Mouse (Mus musculus) adrenal gland, postnatal 14 days (tissue): Measurements from ENCODE around the gene Plcl1. TPM values are rescaled to one million over a fixed set of nuclear protein-coding genes. Genes with fewer than 3 reads are reported as not detected.

ENCODE experiments used
- DNase-seq: peaks from one replicate; pipeline ENCODE4 v3.0.0; 2021; ENCODE audit warnings: mixed read lengths
- total RNA-seq: library from RNA; stranded (reverse); gene quantifications from 2 replicates; pipeline ENCODE4 v1.2.3, GENCODE M21; 2021

Gene Plcl1
- total RNA-seq, 1 experiment from 2014 or later = 5.3 TPM

DNA sequence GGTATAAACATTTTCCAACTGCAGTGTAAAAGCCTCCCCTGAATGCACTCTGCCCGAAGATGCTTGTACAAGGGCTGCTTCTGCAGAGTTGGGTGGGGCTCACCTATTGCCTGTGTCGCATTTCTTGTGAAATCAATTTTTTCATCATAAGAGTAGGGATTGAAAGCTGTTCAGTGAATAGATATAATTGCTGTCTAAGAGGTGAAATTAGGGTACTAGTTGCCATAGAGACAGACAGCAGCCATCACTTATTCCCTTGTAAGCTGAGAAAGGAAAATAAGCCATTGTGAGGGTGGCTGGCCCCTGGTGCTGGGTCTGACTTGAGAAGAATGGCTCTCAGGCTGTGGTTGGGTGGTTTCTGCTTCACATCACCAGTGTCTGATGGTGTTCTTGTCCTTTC lies 299.0 kb downstream of the Plcl1 start:
- no peak for DNase-seq

GRCm38 (mm10) chr1:55705173-55705572 lies 299.5 kb downstream of the Plcl1 start:
- DNase-seq = no peak

DNA sequence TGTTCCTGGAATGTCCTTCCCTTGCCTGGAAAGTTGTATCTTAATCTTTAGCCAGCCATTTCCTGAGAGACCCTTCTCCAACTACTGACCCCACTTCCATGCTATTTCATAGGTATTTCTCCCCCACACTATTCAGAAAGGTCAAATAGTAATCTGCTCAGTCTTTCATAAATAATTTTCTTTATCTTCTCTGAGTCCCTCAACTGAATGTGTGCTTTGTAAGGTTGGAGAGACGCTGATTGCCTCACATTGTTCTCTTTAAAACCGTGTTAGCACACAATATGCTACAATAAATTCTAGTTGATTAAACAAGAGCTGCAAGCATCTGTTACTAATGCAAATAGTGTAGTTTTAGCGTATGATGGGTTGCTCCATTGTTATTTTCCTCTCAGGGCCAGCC lies 300.0 kb downstream of the Plcl1 start:
- DNase-seq = no peak

- no peak for DNase-seq
Measured at GRCm38 (mm10) chr1:55706933-55707332, 301.2 kb downstream of the Plcl1 start.

- DNase-seq = no peak
Measured at GRCm38 (mm10) chr1:55717283-55717803, 311.6 kb downstream of the Plcl1 start.

DNA sequence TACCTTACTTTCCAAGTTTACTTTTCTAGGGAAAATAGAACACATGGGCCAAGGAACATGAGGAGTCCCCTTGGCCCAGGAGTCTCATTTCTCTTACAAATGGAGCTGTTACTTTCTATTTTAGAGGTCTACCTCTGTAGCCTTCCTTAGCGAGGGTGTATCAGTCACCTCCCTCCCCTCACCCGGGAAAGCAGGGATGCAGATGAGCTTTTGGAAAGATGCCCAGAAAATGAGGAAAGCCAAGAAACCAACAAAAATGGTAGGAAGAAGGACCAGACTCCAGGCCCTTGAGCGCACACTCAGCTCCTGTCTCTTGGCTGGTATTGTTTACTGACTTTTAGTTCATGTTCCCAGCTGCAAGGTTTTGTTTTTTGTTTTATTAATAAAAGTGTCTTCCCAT lies 319.7 kb downstream of the Plcl1 start:
- DNase-seq = no peak

- no peak for DNase-seq
Measured at GRCm38 (mm10) chr1:55729332-55729731, 323.6 kb downstream of the Plcl1 start.

GRCm38 (mm10) chr1:55732951-55733350 lies 327.2 kb downstream of the Plcl1 start:
- peak; percentile 29 for DNase-seq

- peak; percentile 94 for DNase-seq
Measured at GRCm38 (mm10) chr1:55736054-55736740, 330.5 kb downstream of the Plcl1 start.

DNA sequence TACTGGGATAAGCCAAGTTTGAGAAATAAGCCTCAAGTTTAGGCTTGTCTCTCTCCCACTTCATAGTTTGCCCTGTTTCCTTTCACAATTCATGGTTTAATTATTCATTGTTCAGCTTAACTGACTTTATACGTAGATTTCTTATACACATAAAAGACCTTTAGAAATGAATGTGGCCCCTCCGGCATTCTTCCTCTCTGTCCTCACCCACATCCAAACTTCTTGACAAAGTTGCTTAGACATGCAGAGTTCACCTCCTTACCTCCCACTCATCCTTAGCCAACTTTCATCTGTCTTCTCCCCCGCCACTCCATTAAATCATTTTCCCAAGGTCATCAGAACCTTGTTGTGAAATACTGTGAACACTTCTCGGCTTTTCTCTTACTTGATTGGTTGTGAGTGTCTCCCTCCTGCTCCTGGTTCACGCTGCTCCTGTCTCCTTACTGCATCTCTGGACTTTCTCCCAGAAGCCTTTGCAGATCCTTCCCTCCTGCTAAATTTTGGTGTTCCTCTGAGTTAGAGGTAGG lies 331.1 kb downstream of the Plcl1 start:
- no peak for DNase-seq

GRCm38 (mm10) chr1:55738746-55739365 lies 333.1 kb downstream of the Plcl1 start:
- peak; percentile 15 for DNase-seq

DNA sequence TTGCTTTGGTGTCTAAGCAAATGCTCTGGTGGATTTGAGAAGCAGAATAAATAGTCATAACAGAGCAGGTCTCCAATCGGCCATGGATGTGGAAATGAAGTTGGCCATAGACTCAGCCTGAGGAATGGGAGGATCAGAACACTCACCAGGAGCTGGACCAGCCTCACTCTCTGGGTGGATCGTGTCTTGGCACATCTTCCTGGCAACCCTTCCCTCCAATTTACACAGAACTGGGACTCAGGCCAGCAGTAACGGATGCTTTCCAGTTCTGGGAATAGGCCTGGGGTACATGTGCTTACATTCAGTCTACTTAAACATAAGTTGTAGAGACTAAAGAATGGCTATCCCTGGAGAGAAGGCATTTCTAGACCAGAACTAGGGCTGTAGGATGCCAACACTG lies 336.2 kb downstream of the Plcl1 start:
- no peak for DNase-seq

DNA sequence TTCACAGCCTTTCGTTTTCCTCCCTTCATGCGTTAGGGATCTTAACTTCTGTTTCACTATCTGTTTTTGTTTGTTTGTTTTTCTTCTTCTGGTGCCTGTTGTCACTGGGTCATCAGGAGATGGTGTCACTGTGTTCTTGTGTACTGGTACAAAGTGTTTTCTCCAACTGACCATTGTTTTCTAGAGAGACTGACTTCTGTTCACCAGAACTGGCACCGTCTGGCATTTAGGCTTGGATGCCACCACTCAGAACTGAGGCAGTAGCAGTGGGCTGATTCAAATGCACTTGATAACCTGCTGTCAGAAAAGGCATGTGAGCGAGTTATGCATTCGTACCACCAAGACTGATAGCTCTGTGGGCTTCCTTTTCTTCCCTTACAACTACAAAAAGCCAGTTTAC lies 342.8 kb downstream of the Plcl1 start:
- DNase-seq = no peak

DNA sequence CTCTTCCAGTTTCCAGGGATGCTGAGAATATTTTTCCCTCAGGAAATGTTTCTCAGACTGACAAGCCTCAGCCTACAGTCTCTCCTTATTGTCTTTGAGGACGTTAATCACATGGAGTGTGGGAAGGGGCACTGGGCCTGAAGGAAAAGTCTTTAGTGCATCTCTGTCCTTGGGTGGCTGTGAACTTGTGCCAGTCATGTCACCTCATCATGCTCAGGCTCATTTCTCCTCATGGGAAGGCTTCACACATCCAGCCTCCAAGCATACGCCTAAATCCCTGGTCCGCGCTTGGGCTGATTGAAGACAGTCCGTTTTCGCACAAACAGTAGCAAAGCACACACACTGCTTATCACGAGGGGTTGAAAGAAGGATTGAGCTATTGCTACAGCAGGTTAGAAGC lies 344.0 kb downstream of the Plcl1 start:
- no peak for DNase-seq

- DNase-seq = peak; percentile 53
Measured at GRCm38 (mm10) chr1:55755742-55756141, 350.0 kb downstream of the Plcl1 start.

DNA sequence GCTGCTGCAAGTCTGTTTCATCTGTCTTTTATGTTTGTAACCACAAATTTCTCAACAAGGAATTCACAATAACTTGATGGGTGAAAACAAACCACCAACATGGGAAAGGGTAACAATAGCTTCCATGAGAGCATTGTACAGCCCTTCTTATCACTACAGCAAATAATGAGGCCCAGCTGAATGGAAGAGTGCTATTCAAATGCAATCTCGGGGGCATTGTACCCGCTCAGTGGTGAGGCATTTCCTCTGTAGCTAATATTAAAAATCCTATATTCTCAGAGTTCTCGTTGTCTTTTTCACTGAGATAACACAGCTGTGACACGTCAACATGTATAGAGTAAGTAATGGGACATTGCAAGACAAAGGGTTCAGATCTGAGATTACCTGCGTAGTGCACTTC lies 356.6 kb downstream of the Plcl1 start:
- DNase-seq = no peak

GRCm38 (mm10) chr1:55763171-55763570 lies 357.4 kb downstream of the Plcl1 start:
- no peak for DNase-seq

- no peak for DNase-seq
Measured at GRCm38 (mm10) chr1:55766743-55767142, 361.0 kb downstream of the Plcl1 start.

- no peak for DNase-seq
Measured at GRCm38 (mm10) chr1:55770072-55770785, 364.5 kb downstream of the Plcl1 start.

DNA sequence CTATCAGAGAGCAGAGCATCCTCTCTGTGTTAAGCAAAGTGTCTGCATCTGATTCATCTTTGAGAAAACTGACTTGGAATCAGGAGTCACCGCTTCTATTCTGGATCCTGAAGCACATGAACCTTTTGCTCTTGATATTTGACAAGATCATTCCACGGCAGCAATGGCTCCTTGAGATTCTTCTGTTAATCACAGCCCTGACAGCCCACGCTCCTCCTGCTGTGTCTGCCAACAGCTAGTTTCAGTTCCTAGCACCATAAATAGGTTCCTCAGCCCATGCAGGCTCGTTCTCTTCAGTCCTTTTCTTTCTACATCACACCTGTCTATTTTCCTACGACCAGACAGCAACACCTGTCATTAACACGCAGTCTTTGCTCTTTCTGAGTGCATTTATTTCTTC lies 387.1 kb downstream of the Plcl1 start:
- DNase-seq = no peak
